Mouse (Mus musculus): ENCODE results near the gene Vmn2r82.
"Not testable (repeated sequence)": the region's sequence is repeated elsewhere in the genome, so short reads cannot be mapped to it uniquely, and the experiment has no call there.

Gene Vmn2r82

DNA sequence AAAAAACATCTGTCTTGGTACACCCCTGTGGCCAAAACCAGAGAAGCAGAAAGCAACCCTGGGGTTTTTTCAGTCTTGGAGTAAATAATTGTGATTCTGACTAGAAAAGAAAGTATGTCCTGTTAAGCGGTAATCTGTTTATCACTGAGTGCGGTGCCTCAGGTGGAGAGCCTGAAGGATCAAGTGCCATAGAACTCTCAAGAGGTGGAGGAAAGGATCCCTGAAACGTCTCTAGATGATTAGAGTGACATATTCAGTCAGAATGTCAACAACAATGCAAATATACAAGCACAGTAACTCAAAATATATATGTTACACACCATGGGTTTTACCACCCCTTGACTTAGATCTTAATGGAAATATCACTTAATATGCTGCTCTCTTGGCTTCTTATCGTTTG, at the start of gene Vmn2r82:
Vmn2r82 (plus strand) TSS at position 301 of the 400 bp plus-strand sequence.
- CTCF ChIA-PET, POLR2A ChIA-PET: not testable (repeated sequence)

GRCm38 (mm10) chr10:79322033-79322736, 34.1 kb upstream of the Vmn2r82 start:
- CTCF ChIA-PET, result not testable (repeated sequence)

DNA sequence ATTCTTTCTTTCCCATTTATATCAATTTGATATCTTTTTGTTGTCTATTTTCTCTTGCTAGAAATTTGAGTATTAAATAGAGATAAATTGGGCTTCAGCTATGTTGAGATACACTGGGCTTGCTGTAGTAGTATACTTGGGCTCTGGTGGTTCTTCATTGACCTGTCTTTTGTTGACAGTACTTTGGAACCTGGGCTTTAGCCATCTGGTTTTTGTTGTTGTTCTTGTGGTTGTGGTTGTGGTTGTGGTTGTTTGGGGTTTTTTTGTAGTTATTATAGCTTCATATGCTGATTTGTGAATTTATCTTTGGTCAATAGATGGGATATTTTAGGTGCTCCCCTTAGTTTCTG, 33.6 kb upstream of the Vmn2r82 start:
- ChIA-PET CTCF (no interaction called here), POLR2A (interaction anchor here in 1 of 4 experiments (0.6 kb wide), 1 partner anchor 108 kb away, joined by 3 read pairs; no protein-coding TSS in a partner anchor)

More at GRCm38 (mm10) chr10:79322033-79322736, 34.1 kb upstream of the Vmn2r82 start:
- POLR2A ChIA-PET, result not testable (repeated sequence)

- POLR2A ChIA-PET, CTCF ChIA-PET: not testable (repeated sequence)
These were observed 43.8 kb downstream of the Vmn2r82 start for GRCm38 (mm10) chr10:79399946-79400700.

- ChIA-PET POLR2A (no interaction called here), CTCF (no interaction called here)
These were observed 60.9 kb downstream of the Vmn2r82 start for GRCm38 (mm10) chr10:79417142-79417771.

DNA sequence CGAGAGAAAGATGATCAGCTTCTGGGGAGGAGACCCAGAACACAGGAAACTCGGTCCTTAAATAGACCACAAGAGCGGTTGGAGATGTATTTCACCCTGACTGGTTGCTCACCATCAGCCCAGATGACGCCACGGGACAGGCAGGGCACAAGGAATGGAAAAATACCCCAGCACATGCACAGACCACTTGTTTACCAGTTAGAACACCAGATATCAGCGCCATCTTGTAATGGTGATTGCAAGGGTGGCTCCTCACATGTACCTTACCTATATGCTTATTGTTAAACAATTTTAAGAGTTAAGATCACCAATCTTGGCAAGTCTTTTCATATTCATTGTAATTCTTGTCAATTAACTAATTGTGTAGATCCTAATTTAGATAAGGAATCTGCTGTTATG, 61.5 kb downstream of the Vmn2r82 start:
- POLR2A ChIA-PET, CTCF ChIA-PET: not testable (repeated sequence)

DNA sequence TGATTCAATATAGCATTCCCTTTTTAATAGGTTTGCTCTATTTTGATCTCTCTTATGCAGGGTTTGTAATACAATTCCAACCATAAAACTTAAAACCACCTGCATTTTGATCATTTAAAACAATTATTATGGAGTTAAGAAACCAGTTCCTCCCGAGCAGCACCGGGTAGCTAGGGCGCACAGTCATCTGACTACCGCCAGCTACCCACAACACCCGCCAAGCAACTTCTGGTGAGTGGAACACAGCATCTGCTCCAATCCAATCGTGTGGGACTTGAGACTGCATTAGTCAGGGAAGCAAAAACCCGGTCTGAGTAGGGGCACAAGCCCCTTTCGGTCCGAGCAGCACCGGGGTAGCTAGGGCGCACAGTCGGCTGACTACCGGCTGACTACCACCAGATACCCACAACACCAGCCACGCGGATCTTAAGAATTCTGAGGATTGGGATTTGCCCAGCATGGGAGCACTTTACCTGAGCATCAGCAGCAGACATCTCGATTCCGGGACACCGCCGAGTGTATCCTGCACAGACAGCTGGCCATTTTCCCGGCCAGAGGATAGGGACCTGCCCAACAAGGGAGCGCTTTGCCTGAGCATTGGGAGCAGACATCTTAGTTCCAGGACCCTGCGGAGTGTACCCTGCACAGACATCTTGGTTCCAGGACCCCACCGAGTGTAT, 79.0 kb downstream of the Vmn2r82 start:
- CTCF ChIA-PET, result not testable (repeated sequence)
- POLR2A ChIA-PET, result interaction anchor here in 1 of 4 experiments (1.0 kb wide), 1 partner anchor 20 kb away, joined by 3 read pairs; no protein-coding TSS in a partner anchor

Data from embryonic stem cell, embryonic (primary cell).